Comparison of ENCODE assay signal across 23 mouse cellular contexts in the genomic region with DNA sequence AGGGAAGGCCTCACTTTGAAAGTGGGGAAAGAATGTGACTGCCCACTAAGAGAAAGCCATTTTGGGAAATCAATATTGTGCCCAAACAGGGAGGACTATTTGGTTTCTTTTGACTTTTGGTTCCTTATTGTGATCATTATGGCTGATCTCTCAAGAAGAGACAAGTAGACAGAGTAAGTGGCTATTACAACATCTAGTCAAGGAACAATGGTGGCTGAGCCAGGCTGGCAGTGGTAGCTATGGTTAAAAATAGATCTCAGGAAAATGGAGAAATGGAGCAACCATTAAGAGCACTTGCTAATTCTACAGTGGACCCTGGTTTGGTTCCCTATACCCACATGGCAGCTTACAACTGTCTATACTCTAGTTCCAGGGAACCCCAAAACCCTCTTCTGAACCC.
"Had no signal": no experiment of that assay in that cellular context is flagged by ENCODE, and none has a peak within 500 bp of the region (broad histone marks: within the 10 kb centered on the region; RNA-seq: fewer than 3 reads in every experiment).

No protein-coding gene starts in this region.

- H3K27ac ChIP-seq: limb, embryonic 10.5 days; limb, embryonic 13.5 days; liver, embryonic 12.5 days; liver, embryonic 15.5 days; lung, embryonic 15.5 days; midbrain, embryonic 10.5 days; neural tube, embryonic 12.5 days; neural tube, embryonic 15.5 days; stomach, embryonic 15.5 days had no signal

- H3K27me3 ChIP-seq: limb, embryonic 13.5 days; liver, embryonic 12.5 days; liver, embryonic 15.5 days; lung, embryonic 15.5 days; megakaryocyte, embryonic 14.5 days; neural tube, embryonic 12.5 days; neural tube, embryonic 15.5 days; stomach, embryonic 15.5 days had no signal

- H3K4me2 ChIP-seq: limb, embryonic 13.5 days; liver, embryonic 12.5 days; liver, embryonic 15.5 days; lung, embryonic 15.5 days; neural tube, embryonic 12.5 days; neural tube, embryonic 15.5 days; stomach, embryonic 15.5 days had no signal

- H3K36me3 ChIP-seq: limb, embryonic 10.5 days; limb, embryonic 13.5 days; liver, embryonic 12.5 days; liver, embryonic 15.5 days; lung, embryonic 15.5 days; midbrain, embryonic 10.5 days; neural tube, embryonic 12.5 days; neural tube, embryonic 15.5 days; stomach, embryonic 15.5 days had no signal

- ATAC-seq: intestine, postnatal 0 days; liver, embryonic 12.5 days had no signal

- H3K4me3 ChIP-seq: limb, embryonic 10.5 days; limb, embryonic 13.5 days; liver, embryonic 12.5 days; liver, embryonic 15.5 days; lung, embryonic 15.5 days; megakaryocyte, embryonic 14.5 days; midbrain, embryonic 10.5 days; neural tube, embryonic 12.5 days; neural tube, embryonic 15.5 days; stomach, embryonic 15.5 days had no signal

- H3K4me1 ChIP-seq: limb, embryonic 10.5 days; limb, embryonic 13.5 days; midbrain, embryonic 10.5 days; neural tube, embryonic 12.5 days; neural tube, embryonic 15.5 days had no signal

- H3K9me3 ChIP-seq: limb, embryonic 10.5 days; limb, embryonic 13.5 days; liver, embryonic 12.5 days; liver, embryonic 15.5 days; lung, embryonic 15.5 days; midbrain, embryonic 10.5 days; neural tube, embryonic 12.5 days; neural tube, embryonic 15.5 days; stomach, embryonic 15.5 days had no signal

- DNase-seq: kidney, adult 2 months; kidney, postnatal 10 days; kidney, postnatal 36 days; liver; lung, adult 18-20 months; lung, postnatal 10 days; lung, postnatal 36 days; midbrain, embryonic 14.5 days; right cerebral cortex, adult 18-20 months; right cerebral cortex, postnatal 14 days; spleen, adult 18-20 months; thymus, postnatal 25 days had no signal

- H3K9ac ChIP-seq: limb, embryonic 13.5 days; liver, embryonic 12.5 days; liver, embryonic 15.5 days; lung, embryonic 15.5 days; neural tube, embryonic 12.5 days; neural tube, embryonic 15.5 days; stomach, embryonic 15.5 days had no signal
